Mouse (Mus musculus) testis, adult 2 months (tissue): ENCODE results near the gene Tnfrsf23. TPM values are rescaled to one million over a fixed set of nuclear protein-coding genes. Genes with fewer than 3 reads are reported as not detected.

Experiments
- H3K27ac ChIP-seq: fragments of 200-500 bp; 2 replicates; pipeline ENCODE4 v1.5.1; 2012; ENCODE audit warnings: low read depth, low read length; ENCODE audit not compliant: control insufficient read depth, insufficient read depth
- H3K27me3 ChIP-seq: fragments of 200-500 bp; 2 replicates; pipeline ENCODE4 v1.6.1; 2012; ENCODE audit warnings: mild to moderate bottlenecking, low read length, moderate library complexity; ENCODE audit not compliant: control insufficient read depth, insufficient read depth
- H3K36me3 ChIP-seq: fragments of 200-500 bp; 2 replicates; pipeline ENCODE4 v1.6.1; 2012; ENCODE audit warnings: mild to moderate bottlenecking, low read length; ENCODE audit not compliant: control insufficient read depth, insufficient read depth
- H3K4me1 ChIP-seq: fragments of 200-500 bp; 2 replicates; pipeline ENCODE4 v1.6.1; 2012; ENCODE audit warnings: low read length; ENCODE audit not compliant: control insufficient read depth, insufficient read depth
- H3K4me3 ChIP-seq: fragments of 200-500 bp; 2 replicates; pipeline ENCODE4 v1.5.1; 2012; ENCODE audit warnings: low read depth, mild to moderate bottlenecking, low read length, moderate library complexity, mixed read lengths; ENCODE audit not compliant: control insufficient read depth
- CTCF ChIP-seq: fragments of 200-500 bp; IDR thresholded peaks from 2 replicates; pipeline ENCODE4 v1.5.1; 2012; ENCODE audit warnings: low read depth, mild to moderate bottlenecking, inconsistent platforms, low read length, moderate library complexity; ENCODE audit not compliant: control insufficient read depth, insufficient read depth, insufficient replicate concordance
- POLR2A ChIP-seq: fragments of 200-500 bp; IDR thresholded peaks from 2 replicates; pipeline ENCODE4 v1.6.1; 2012; ENCODE audit warnings: low read depth, mild to moderate bottlenecking, inconsistent platforms, low read length, moderate library complexity; ENCODE audit not compliant: control insufficient read depth
- polyA plus RNA-seq: library from polyadenylated mRNA; depleted of rRNA; stranded (reverse); fragments of >200 nt; gene quantifications from 2 replicates; pipeline ENCODE4 v1.2.3, GENCODE M21; 2012; rRNA removed

Gene Tnfrsf23
- polyA plus RNA-seq, 1 experiment = 0.63 TPM

- no peaks in the 10 kb centered on the region for H3K4me1 ChIP-seq
- no peak overlapping the region for H3K27ac ChIP-seq
- H3K4me3 ChIP-seq = no peak overlapping the region
- H3K36me3 ChIP-seq = no peaks in the 10 kb centered on the region
- no peaks in the 10 kb centered on the region for H3K27me3 ChIP-seq
- TF ChIP-seq POLR2A = no peak
- TF ChIP-seq CTCF = no peak
These were observed 59.5 kb downstream of the Tnfrsf23 start for GRCm38 (mm10) chr7:143626178-143626577.

- Histone ChIP-seq H3K4me1 (no peaks in the 10 kb centered on the region), H3K27ac (no peak overlapping the region), H3K36me3 (no peaks in the 10 kb centered on the region), H3K27me3 (no peaks in the 10 kb centered on the region), H3K4me3 (no peak overlapping the region)
- TF ChIP-seq POLR2A (no peak), CTCF (no peak)
These were observed 60.5 kb downstream of the Tnfrsf23 start for GRCm38 (mm10) chr7:143625151-143625550.

GRCm38 (mm10) chr7:143624561-143624960 is 61.1 kb downstream of the Tnfrsf23 start:
- Histone ChIP-seq H3K27me3 (no peaks in the 10 kb centered on the region), H3K27ac (no peak overlapping the region), H3K4me3 (no peak overlapping the region), H3K36me3 (no peaks in the 10 kb centered on the region), H3K4me1 (no peaks in the 10 kb centered on the region)
- TF ChIP-seq POLR2A (no peak), CTCF (no peak)

- Histone ChIP-seq H3K4me3 (no peak overlapping the region), H3K27ac (no peak overlapping the region), H3K36me3 (no peaks in the 10 kb centered on the region), H3K27me3 (no peaks in the 10 kb centered on the region), H3K4me1 (no peaks in the 10 kb centered on the region)
- TF ChIP-seq POLR2A (no peak), CTCF (no peak)
These were observed 64.7 kb downstream of the Tnfrsf23 start for GRCm38 (mm10) chr7:143620951-143621350.

Other genes starting within 250 kb of the Tnfrsf23 start
- 41.7 and 45.9 TPM in 2 replicates for gene Cdkn1c, start 224.8 kb downstream of the Tnfrsf23 start, polyA plus RNA-seq
- 38.0 and 41.9 TPM in 2 replicates for gene Slc22a18, start 212.1 kb downstream of the Tnfrsf23 start, polyA plus RNA-seq
- 0.35 and 0.40 TPM in 2 replicates for gene Phlda2, start 182.7 kb downstream of the Tnfrsf23 start, polyA plus RNA-seq
- gene Nap1l4, start 136.8 kb downstream of the Tnfrsf23 start, polyA plus RNA-seq = 57.5 and 60.3 TPM in 2 replicates
- gene Cars, start 85.8 kb downstream of the Tnfrsf23 start, polyA plus RNA-seq = 14.5 TPM in 2 replicates
- gene Tnfrsf26, start 57.1 kb downstream of the Tnfrsf23 start, polyA plus RNA-seq = not detected in 2 replicates
- gene Tnfrsf22, start 36.2 kb downstream of the Tnfrsf23 start, polyA plus RNA-seq = 0.87 and 0.88 TPM in 2 replicates
- gene Osbpl5, start 71.1 kb upstream of the Tnfrsf23 start, polyA plus RNA-seq = 7.9 and 8.4 TPM in 2 replicates
- gene Mrgprg, start 81.1 kb upstream of the Tnfrsf23 start, polyA plus RNA-seq = not detected in 2 replicates
- 0.11 and 0.18 TPM in 2 replicates for gene Mrgpre, start 98.6 kb upstream of the Tnfrsf23 start, polyA plus RNA-seq
- gene Nadsyn1, start 137.0 kb upstream of the Tnfrsf23 start, polyA plus RNA-seq = 11.4 and 12.1 TPM in 2 replicates
- gene Dhcr7, start 137.3 kb upstream of the Tnfrsf23 start, polyA plus RNA-seq = 42.3 and 42.9 TPM in 2 replicates
- 224 and 242 TPM in 2 replicates for gene Gm498, start 181.0 kb upstream of the Tnfrsf23 start, polyA plus RNA-seq